Mouse (Mus musculus) limb, embryonic 15.5 days (tissue): ENCODE data around the gene 2410015M20Rik. TPM values are rescaled to one million over a fixed set of nuclear protein-coding genes. Genes with fewer than 3 reads are reported as not detected.

ENCODE experiments used
- ATAC-seq: fragments of 200-750 bp; cut with Nextera tagmentation; 2 replicates; pipeline ENCODE4 v1.8.0; 2017; ENCODE audit warnings: low read depth, moderate TSS enrichment; ENCODE audit not compliant: insufficient number of reproducible peaks, low FRiP score, low TSS enrichment
- H3K27ac ChIP-seq: fragments of 300-500 bp; sonication (generic); 2 replicates; pipeline ENCODE4 v1.5.1; 2015; ENCODE audit warnings: moderate library complexity, mild to moderate bottlenecking, inconsistent platforms
- H3K27me3 ChIP-seq: fragments of 300-500 bp; sonication (generic); 2 replicates; pipeline ENCODE4 v1.6.1; 2015; ENCODE audit warnings: inconsistent platforms
- H3K36me3 ChIP-seq: fragments of 300-500 bp; sonication (generic); 2 replicates; pipeline ENCODE4 v1.6.1; 2015; ENCODE audit warnings: inconsistent platforms
- H3K4me1 ChIP-seq: fragments of 300-500 bp; sonication (generic); 2 replicates; pipeline ENCODE4 v1.6.1; 2015; ENCODE audit warnings: inconsistent platforms
- H3K4me2 ChIP-seq: fragments of 300-500 bp; sonication (generic); 2 replicates; pipeline ENCODE4 v1.6.1; 2015; ENCODE audit warnings: mild to moderate bottlenecking, inconsistent platforms
- H3K4me3 ChIP-seq: fragments of 300-500 bp; sonication (generic); 2 replicates; pipeline ENCODE4 v1.5.1; 2015; ENCODE audit warnings: mild to moderate bottlenecking, inconsistent platforms
- H3K9ac ChIP-seq: fragments of 300-500 bp; sonication (generic); 2 replicates; pipeline ENCODE4 v1.6.1; 2015; ENCODE audit warnings: inconsistent platforms
- H3K9me3 ChIP-seq: fragments of 300-500 bp; sonication (generic); 2 replicates; pipeline ENCODE4 v1.6.1; 2016; ENCODE audit warnings: inconsistent platforms
- WGBS: fragments of 180-500 bp; shearing (Covaris S2); methylation state at CpG from one replicate; pipeline ENCODE4 v1.1.7; 2015; 5-methylcytosine and 5-hydroxymethylcytosine counted together
- polyA plus RNA-seq: library from polyadenylated mRNA; unstranded; fragments of >200 nt; fragmentation: Nextera tagmentation; extraction: Ambion mirVana; gene quantifications from 2 replicates; pipeline ENCODE4 v1.2.1, GENCODE M21; 2015

Gene 2410015M20Rik
- polyA plus RNA-seq, 1 experiment from 2014 or later, result 257 TPM

DNA sequence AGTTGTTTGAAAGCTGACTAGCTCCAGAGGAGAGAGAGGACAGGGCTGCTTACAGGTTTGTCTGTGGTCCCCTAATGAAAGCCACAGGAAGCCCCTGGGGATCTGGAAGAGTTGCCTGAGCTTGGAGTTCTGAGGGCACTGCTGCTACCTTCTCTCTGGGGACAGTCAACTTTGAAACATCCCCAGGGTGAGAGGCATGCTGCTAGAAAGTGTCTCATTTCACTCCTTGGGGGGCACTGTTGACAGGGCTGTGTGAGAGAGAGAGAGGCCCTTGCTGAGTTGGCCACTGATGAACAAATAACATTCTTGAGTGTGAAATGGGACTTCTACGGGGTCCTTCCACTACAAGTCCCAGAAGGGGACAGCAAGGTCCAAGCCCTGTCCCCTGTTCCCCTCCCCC is 21.8 kb downstream of the 2410015M20Rik start:
- 0 out of 2 replicates have a peak overlapping the region, but pooled peaks have one; percentile 5 for H3K4me2 ChIP-seq
- H3K9ac ChIP-seq, result no peak overlapping the region
- no peak overlapping the region for H3K4me3 ChIP-seq
- H3K4me1 ChIP-seq, result peaks cover 38% of the 10 kb centered on the region
- ATAC-seq, result no peak
- H3K27ac ChIP-seq, result no peak overlapping the region
- peaks cover 62% of the 10 kb centered on the region for H3K36me3 ChIP-seq
- 78% methylated on average over 1 of the region's 1 CpGs for WGBS
- no peaks in the 10 kb centered on the region for H3K27me3 ChIP-seq
- H3K9me3 ChIP-seq, result no peaks in the 10 kb centered on the region

DNA sequence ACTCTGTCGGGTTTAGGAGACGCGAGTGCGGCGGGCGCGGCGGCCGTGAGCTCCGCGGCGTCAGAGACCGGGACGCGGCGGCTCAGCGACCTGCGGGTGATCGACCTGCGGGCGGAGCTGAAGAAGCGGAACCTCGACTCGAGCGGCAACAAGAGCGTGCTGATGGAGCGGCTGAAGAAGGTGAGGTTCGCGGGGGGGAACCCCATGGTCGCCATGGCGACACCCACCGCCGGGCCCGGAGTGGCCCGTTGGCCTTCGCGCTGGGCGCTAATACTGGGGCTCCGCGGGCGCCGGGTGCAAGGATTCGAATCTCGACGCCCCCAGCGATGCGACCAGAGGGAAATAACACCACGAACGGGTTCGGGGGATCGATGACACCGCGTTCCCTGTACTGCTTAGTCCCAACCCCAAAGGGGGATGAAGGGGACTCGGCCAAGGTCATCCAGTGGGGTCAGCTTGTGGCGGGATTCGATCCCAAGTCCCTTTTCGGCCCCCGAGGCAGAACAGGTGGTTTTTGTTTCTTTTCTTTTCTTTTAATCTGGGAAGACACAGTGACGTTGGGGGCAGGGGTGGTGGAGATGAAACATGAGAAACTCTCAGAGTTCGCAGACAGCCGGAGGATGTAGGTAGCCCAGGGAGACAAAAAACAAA is 24.3 kb downstream of the 2410015M20Rik start:
- peaks cover 66% of the 10 kb centered on the region for H3K36me3 ChIP-seq
- H3K9ac ChIP-seq, result peak overlapping the region; percentile 78
- peak overlapping the region; percentile 95 for H3K4me3 ChIP-seq
- WGBS, result under 1% methylated on average over 61 of the region's 61 CpGs
- peak overlapping the region; percentile 95 for H3K27ac ChIP-seq
- 0 out of 2 replicates have a peak, but pooled peaks have one; percentile 11 for ATAC-seq
- H3K4me2 ChIP-seq, result peak overlapping the region; percentile 63
- no peaks in the 10 kb centered on the region for H3K9me3 ChIP-seq
- H3K27me3 ChIP-seq, result no peaks in the 10 kb centered on the region
- H3K4me1 ChIP-seq, result peaks cover 48% of the 10 kb centered on the region

DNA sequence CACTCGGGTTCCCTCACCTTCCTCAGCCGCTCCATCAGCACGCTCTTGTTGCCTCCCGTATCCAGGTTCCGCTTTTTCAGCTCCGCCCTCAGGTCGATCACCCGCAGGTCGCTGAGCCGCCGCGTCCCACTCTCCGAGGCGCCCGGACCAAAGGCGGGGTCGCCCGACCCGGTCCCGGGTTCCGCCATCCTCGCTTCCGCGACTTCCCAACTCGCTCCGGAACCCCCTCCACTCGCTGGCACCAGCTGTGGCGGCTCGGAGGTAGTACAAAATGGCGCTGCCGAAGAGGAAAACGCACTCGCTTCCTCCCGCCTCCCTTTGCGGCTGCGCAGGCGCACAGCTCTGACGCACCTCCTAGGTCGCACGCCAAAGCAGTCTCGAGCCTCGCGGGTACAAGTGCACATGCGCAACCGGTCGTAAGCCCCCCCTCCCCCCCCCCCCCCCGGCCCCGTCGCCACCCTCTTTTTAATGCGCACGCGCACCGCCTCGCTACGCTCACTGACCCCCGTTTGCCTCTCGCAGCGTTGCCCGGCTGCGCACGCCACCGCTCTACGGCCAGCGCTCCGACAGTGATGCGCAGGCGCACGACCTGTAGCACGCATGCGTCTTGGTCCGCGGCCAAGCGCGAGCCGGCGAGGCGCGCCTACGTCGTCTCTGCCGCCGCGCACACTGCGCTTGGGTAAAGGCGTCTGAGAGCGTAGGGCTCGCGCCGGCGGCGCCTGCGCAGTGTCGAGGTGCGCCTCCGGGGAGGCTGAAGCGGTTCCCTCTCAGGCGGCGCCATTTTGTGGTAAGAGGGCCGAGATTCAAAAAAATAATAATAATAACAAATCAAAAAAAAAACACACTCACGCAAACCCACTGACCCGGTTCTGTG is 25.1 kb downstream of the 2410015M20Rik start, which contains the start of the genes Safb2 and Safb:
Safb2 (minus strand) TSS at position 329 of the 874 bp plus-strand sequence.
Safb (plus strand) TSS at position 569 of the 874 bp plus-strand sequence.
- H3K4me3 ChIP-seq, result peak within 1 kb of the TSS; percentile 95
- peak within 1 kb of the TSS; percentile 96 for H3K27ac ChIP-seq
- ATAC-seq, result peak; percentile 96
- under 1% methylated on average over 86 of the region's 101 CpGs for WGBS
- peaks cover 48% of the 10 kb centered on the region for H3K4me1 ChIP-seq
- H3K27me3 ChIP-seq, result no peaks in the 10 kb centered on the region
- peak within 1 kb of the TSS; percentile 77 for H3K4me2 ChIP-seq
- H3K9ac ChIP-seq, result peak within 1 kb of the TSS; percentile 88
- H3K36me3 ChIP-seq, result peaks cover 61% of the 10 kb centered on the region
- H3K9me3 ChIP-seq, result no peaks in the 10 kb centered on the region

DNA sequence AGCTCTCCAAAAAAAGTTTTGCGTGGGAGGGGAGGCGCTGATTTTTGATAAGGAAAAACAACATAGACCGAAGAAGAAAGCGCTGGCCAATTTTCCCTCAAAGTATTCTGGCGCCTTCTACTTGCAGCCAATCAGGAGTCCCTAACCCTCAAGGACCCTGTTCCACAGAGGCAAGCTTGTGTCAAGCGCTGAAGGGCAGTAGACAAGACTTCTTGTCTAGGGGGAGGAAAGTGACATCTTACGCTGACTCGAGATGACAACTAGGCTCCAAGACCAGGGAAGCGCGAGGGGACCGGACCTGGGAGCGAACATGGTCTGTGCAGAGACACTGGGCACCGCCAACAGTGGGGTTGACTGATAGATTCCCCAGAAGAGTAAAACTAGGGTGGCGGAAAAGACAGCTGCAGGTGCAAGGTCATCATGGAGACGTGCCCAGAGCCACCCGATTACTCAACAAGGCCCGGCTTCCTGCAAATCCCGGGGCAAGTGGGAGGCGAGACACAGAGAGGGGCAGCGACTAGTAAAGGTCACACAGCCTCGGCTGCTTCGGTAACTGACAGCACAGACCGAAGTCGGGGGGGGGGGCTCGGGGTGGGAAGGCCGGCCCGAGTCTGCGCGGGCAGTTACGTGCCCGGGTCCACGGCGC is 25.8 kb downstream of the 2410015M20Rik start:
- Histone ChIP-seq H3K4me2 (peak overlapping the region; percentile 77), H3K4me1 (peaks cover 48% of the 10 kb centered on the region), H3K27ac (peak overlapping the region; percentile 96), H3K4me3 (peak overlapping the region; percentile 95), H3K27me3 (no peaks in the 10 kb centered on the region), H3K9me3 (no peaks in the 10 kb centered on the region), H3K36me3 (peaks cover 57% of the 10 kb centered on the region), H3K9ac (peak overlapping the region; percentile 88)
- WGBS, result 2% methylated on average over 33 of the region's 33 CpGs
- ATAC-seq, result no peak

DNA sequence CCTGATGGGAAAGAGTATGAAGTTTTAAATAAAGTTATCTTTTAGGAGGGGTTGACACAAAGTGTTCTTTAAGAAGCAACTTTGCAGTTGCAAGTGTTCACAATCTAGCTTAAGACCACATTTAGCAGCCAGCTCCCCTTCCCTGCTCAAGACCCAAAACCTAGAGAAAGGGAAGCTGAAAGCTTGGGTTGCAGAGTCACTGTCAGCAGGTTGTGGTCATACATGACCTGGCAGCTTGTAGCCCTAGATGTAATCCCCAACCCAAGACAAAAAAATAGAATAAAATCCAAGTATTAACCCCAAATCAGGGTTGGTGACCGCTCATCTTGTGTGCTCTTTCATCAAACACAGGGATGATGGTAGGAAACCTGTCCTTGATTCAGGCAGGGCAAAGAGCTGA is 26.5 kb downstream of the 2410015M20Rik start:
- H3K4me3 ChIP-seq, result peak overlapping the region; percentile 95
- peaks cover 48% of the 10 kb centered on the region for H3K4me1 ChIP-seq
- no peak for ATAC-seq
- peaks cover 57% of the 10 kb centered on the region for H3K36me3 ChIP-seq
- peak overlapping the region; percentile 77 for H3K4me2 ChIP-seq
- H3K9me3 ChIP-seq, result no peaks in the 10 kb centered on the region
- H3K9ac ChIP-seq, result peak overlapping the region; percentile 88
- H3K27me3 ChIP-seq, result no peaks in the 10 kb centered on the region
- no peak overlapping the region for H3K27ac ChIP-seq
- 80% methylated on average over 1 of the region's 1 CpGs for WGBS

DNA sequence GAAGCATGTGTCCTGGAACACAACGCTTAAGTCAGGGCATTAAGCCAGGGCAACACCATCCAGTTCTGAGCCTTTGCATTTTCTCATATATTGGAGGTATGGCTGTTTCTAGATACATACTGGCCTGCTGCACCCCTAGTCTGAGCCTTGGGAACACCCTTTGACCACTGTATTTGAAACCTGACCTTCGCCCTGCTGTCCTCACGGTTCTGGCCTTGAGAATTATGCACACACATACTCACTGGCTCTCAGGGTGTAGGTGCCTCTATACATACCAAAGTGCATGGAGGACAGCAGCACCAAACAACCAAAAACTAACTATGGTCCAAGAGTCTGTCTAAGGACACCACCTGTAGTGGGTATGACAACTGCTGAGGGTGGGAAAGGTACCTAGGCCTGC is 36.6 kb downstream of the 2410015M20Rik start:
- Histone ChIP-seq H3K27me3 (no peaks in the 10 kb centered on the region), H3K27ac (no peak overlapping the region), H3K4me2 (no peak overlapping the region), H3K4me3 (no peak overlapping the region), H3K9me3 (no peaks in the 10 kb centered on the region), H3K36me3 (peaks cover 91% of the 10 kb centered on the region), H3K9ac (no peak overlapping the region), H3K4me1 (no peaks in the 10 kb centered on the region)
- no peak for ATAC-seq
- WGBS, result 93% methylated on average over 3 of the region's 3 CpGs

DNA sequence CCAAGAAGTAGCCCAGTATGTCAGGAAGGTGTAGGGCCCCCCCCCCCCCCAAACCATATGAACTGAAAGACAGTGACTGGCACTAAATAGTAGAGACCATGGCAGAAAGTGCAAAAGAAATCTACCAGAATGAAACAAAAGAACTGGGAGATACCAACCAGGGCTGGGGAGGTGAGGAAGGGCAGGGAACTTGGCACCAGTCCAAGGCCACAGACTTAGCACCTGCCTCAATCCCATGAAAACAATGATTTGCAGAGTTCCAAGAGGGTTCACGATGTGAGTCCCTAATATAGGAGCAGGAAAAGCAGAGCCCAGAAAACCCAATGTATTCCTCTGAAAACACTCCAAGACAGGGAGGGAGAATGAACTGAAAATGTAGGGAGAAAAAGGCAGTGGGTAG is 37.4 kb downstream of the 2410015M20Rik start:
- ATAC-seq, result no peak
- H3K9ac ChIP-seq, result no peak overlapping the region
- H3K4me3 ChIP-seq, result no peak overlapping the region
- no peak overlapping the region for H3K4me2 ChIP-seq
- 50% methylated on average over 1 of the region's 1 CpGs for WGBS
- no peaks in the 10 kb centered on the region for H3K9me3 ChIP-seq
- no peaks in the 10 kb centered on the region for H3K27me3 ChIP-seq
- no peaks in the 10 kb centered on the region for H3K4me1 ChIP-seq
- H3K36me3 ChIP-seq, result peaks cover 91% of the 10 kb centered on the region
- no peak overlapping the region for H3K27ac ChIP-seq

DNA sequence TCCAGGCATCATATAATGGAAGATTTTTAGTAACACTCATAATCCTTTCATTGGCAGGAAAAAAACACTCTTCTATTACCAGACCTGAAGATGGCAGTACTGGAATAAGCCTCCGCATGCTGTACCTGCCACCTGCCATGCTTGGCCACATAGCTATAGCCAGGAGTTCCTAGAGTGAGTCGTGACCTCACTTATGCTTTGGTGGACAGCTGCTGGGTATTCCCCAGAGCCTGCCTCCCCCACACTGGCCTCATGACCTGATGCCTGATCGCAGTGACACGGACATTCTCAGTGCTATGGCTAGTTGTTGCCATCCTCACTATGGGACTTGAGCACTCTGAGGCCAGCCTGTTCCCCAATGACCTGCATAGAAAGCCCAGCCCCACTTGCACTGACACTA is 39.3 kb downstream of the 2410015M20Rik start:
- Histone ChIP-seq H3K27me3 (no peaks in the 10 kb centered on the region), H3K36me3 (peaks cover 98% of the 10 kb centered on the region), H3K9ac (no peak overlapping the region), H3K9me3 (no peaks in the 10 kb centered on the region), H3K4me1 (no peaks in the 10 kb centered on the region), H3K27ac (no peak overlapping the region), H3K4me2 (no peak overlapping the region), H3K4me3 (no peak overlapping the region)
- ATAC-seq, result no peak
- WGBS, result 93% methylated on average over 4 of the region's 4 CpGs

DNA sequence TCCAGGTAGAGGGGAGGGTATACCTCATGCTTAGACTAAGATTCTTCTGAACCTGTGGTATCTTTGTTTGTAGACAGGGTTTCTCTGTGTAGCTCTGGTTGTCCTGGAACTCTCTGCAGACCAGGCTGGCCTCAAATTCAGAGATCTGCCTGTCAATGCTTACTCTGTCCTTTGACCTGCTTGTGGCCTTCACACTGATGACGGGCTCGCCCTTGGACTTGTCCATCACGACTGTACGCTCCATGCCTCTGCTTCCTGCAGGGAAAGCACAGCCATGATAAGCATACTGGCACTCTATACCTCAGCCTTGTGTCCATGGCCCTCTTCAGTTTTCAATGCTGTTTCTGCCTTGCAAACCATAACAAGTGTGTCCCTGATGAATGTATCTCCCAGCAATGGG is 42.2 kb downstream of the 2410015M20Rik start:
- Histone ChIP-seq H3K36me3 (peaks cover 100% of the 10 kb centered on the region), H3K27ac (no peak overlapping the region), H3K4me3 (no peak overlapping the region), H3K4me1 (no peaks in the 10 kb centered on the region), H3K4me2 (no peak overlapping the region), H3K9me3 (no peaks in the 10 kb centered on the region), H3K9ac (no peak overlapping the region), H3K27me3 (no peaks in the 10 kb centered on the region)
- WGBS, result 94% methylated on average over 4 of the region's 4 CpGs
- ATAC-seq, result no peak

DNA sequence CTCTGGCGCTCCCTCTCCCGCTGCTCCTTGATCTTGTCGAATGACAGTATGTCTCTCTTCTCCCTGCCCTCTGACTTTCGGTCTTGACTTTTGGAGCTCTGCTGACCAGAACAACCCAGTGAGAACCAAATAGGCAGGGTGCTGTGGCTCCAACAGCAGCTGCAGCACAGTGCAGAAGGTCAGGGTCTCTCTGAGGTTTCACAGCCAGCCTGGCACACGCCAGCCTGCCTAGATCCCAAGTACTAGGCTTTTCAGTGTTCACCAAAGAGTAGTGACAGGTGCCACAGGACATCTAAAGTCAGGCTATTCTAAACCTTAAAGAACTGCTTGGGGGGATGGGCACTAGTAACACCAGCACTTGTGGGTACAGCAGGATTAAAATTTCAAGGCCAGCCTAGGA is 42.7 kb downstream of the 2410015M20Rik start:
- no peak for ATAC-seq
- Histone ChIP-seq H3K36me3 (peaks cover 100% of the 10 kb centered on the region), H3K4me1 (no peaks in the 10 kb centered on the region), H3K27me3 (no peaks in the 10 kb centered on the region), H3K9me3 (no peaks in the 10 kb centered on the region), H3K4me2 (no peak overlapping the region), H3K9ac (no peak overlapping the region), H3K4me3 (no peak overlapping the region), H3K27ac (no peak overlapping the region)
- WGBS, result 91% methylated on average over 5 of the region's 5 CpGs

DNA sequence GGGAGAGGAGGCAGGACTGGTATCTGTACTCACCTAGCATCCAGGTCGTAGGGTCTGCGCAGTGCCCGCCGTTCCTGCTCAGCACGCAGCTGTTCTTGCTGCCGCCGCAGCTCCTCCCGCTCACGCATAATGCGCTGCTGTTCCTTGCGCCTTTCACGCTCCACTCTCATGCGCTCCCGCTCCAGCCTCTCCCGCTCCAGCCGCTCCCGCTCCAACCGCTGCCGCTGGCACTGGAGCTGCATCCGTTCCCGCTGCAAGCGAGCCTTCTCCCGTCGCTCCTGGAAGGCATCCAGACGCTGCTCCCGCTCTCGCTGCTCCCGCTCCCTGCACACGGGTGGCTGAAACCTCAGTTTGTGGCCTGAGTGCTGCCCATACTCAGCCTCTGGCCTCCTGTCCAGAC is 43.3 kb downstream of the 2410015M20Rik start:
- Histone ChIP-seq H3K9ac (no peak overlapping the region), H3K27ac (no peak overlapping the region), H3K4me3 (no peak overlapping the region), H3K4me2 (no peak overlapping the region), H3K4me1 (no peaks in the 10 kb centered on the region), H3K9me3 (no peaks in the 10 kb centered on the region), H3K27me3 (no peaks in the 10 kb centered on the region), H3K36me3 (peaks cover 100% of the 10 kb centered on the region)
- no peak for ATAC-seq
- WGBS, result 92% methylated on average over 29 of the region's 29 CpGs

DNA sequence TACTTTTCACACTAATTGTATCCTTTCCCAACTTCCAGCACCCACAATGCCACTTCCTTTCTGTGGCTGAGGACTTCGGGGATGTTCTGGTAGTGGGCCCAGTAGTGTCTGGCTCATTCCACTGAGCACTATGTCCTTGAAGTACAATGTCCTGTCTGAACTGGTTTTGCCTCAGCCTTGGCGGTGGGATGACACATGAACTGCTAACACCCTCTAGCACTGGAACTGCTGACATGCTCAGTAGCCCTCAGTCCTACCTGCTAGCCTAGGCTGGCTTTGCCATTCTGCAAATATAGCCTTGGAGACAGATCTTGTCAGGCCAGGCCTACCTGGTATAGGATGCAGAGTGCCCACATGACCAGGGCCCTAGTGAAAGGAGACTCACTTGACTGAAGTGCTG is 47.7 kb downstream of the 2410015M20Rik start:
- Histone ChIP-seq H3K4me2 (no peak overlapping the region), H3K27ac (no peak overlapping the region), H3K36me3 (peaks cover 62% of the 10 kb centered on the region), H3K27me3 (no peaks in the 10 kb centered on the region), H3K9me3 (no peaks in the 10 kb centered on the region), H3K4me1 (no peaks in the 10 kb centered on the region), H3K4me3 (no peak overlapping the region), H3K9ac (no peak overlapping the region)
- WGBS, result 94% methylated on average over 2 of the region's 2 CpGs
- no peak for ATAC-seq
